Mouse (Mus musculus) liver, adult 2 months (tissue): ENCODE results near the gene Myl3. TPM values are rescaled to one million over a fixed set of nuclear protein-coding genes. Genes with fewer than 3 reads are reported as not detected.

Experiments
- DNase-seq: peaks from one replicate; pipeline ENCODE4 v3.0.0-alpha.2; 2011; ENCODE audit warnings: low read depth, low spot score; ENCODE audit errors: extremely low read depth
- H3K27ac ChIP-seq: fragments of 200-500 bp; replicated peaks from 2 replicates; pipeline ENCODE4 v1.5.1; 2012; ENCODE audit warnings: low read depth, mild to moderate bottlenecking, control low read depth, inconsistent platforms, low read length; ENCODE audit not compliant: insufficient read depth
- H3K27me3 ChIP-seq: fragments of 200-500 bp; 2 replicates; pipeline ENCODE4 v1.6.1; 2012; ENCODE audit warnings: mild to moderate bottlenecking, moderate library complexity, low read length, inconsistent platforms; ENCODE audit not compliant: control insufficient read depth, insufficient read depth
- H3K36me3 ChIP-seq: fragments of 200-500 bp; 2 replicates; pipeline ENCODE4 v1.6.1; 2012; ENCODE audit warnings: low read length, inconsistent platforms; ENCODE audit not compliant: control insufficient read depth, insufficient read depth
- H3K4me1 ChIP-seq: fragments of 200-500 bp; 2 replicates; pipeline ENCODE4 v1.6.1; 2011; ENCODE audit warnings: low read length; ENCODE audit not compliant: control insufficient read depth, insufficient read depth
- H3K4me3 ChIP-seq: fragments of 200-500 bp; 2 replicates; pipeline ENCODE4 v1.5.1; 2011; ENCODE audit warnings: low read depth, mild to moderate bottlenecking, control low read depth, low read length, moderate library complexity; ENCODE audit not compliant: insufficient read depth
- H3K79me2 ChIP-seq: fragments of 200-500 bp; 2 replicates; pipeline ENCODE4 v1.6.1; 2012; ENCODE audit warnings: inconsistent platforms, mild to moderate bottlenecking, low read length, moderate library complexity; ENCODE audit not compliant: control insufficient read depth, insufficient read depth
- H3K9ac ChIP-seq: fragments of 200-500 bp; 2 replicates; pipeline ENCODE4 v1.6.1; 2012; ENCODE audit warnings: low read depth, mild to moderate bottlenecking, control low read depth, inconsistent platforms, low read length
- CTCF ChIP-seq: fragments of 200-500 bp; IDR thresholded peaks from 2 replicates; pipeline ENCODE4 v1.5.1; 2011; ENCODE audit warnings: low read depth, low read length, control low read depth
- POLR2A ChIP-seq: fragments of 200-500 bp; IDR thresholded peaks from 2 replicates; pipeline ENCODE4 v1.6.1; 2011; ENCODE audit warnings: low read length, control low read depth; ENCODE audit not compliant: insufficient read depth; ENCODE audit errors: extremely low read depth
- WGBS: fragments of 180-500 bp; shearing (Covaris S2); methylation state at CpG from one replicate; pipeline ENCODE4 v1.1.7; 2018; 5-methylcytosine and 5-hydroxymethylcytosine counted together
- polyA plus RNA-seq: library from polyadenylated mRNA; depleted of rRNA; stranded (reverse); fragments of >200 nt; gene quantifications from 2 replicates; pipeline ENCODE4 v1.2.3, GENCODE M21; 2012; rRNA removed
- total RNA-seq: library from RNA; depleted of rRNA; stranded (reverse); fragments of >200 nt; gene quantifications from 2 replicates; pipeline ENCODE4 v1.2.3, GENCODE M21; 2014; rRNA removed

The Myl3 gene
- total RNA-seq, result 0.55 and 0.94 TPM in 2 replicates
- 0.25 TPM in 1 of 2 replicates, not detected in the other for polyA plus RNA-seq

DNA sequence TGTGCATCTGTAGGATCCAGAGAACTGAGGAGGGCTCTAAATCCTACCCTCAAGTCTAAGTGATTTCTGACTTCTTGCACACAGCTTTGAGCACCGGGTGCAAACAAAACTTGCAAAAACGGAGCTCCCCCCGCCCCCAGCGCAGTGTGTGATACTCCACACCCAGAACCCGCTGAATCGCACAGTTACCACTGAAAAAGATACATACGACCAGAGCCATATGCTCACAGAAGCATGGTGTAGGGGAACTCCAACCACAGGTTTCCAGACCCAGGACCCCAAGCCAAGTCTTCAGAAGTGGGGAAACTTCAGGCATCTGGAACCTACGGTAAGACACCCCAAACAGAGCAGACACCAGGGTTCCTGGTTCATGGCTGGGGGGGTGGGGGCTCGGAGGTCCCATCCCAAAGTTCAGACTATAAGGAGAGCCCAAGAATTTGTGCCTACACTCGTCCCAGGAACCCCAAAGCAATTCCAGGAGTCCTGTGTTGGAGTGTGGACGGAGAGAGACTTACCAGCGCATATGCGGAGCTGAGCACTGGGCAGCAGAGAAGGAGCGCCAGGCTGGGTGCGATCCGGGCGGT is at the start of gene Myl3:
TSS of gene Myl3 (plus strand) at position 151 of the 584 bp plus-strand sequence.
- DNase-seq, result no peak

DNA sequence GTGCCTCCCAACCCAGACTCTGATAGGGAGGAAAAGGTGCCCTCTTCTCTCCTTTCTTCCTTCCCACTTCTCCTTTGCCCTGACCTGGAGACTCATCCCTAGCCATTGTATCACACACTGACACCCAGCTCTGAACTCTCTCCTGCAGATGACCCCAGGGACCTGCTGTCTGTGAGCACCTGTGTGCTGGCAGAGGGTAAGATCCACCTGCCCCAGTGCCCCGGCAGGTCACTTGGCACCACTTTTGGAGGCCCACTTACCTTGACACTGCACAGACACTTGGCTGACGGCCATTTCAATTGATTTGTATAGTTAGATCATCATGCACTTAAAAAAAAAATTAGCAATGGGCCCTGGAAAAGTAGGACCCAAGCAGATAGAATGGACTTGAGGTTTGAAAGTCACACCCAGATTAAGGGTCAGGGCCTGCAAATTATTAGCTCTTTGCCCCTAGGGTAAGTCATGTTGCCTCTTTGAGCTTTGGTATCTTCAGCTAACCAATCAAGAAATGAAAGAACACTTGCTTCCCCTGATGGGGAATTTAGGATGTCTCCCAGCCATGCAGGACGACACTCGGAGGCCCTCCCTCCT is 46.4 kb upstream of the Myl3 start:
- Histone ChIP-seq H3K27ac (no peak overlapping the region), H3K79me2 (peaks cover 10% of the 10 kb centered on the region; the same call in 1 of the 2 replicates), H3K4me3 (no peak overlapping the region), H3K9ac (no peak overlapping the region), H3K4me1 (peaks cover 17% of the 10 kb centered on the region), H3K27me3 (no peaks in the 10 kb centered on the region), H3K36me3 (no peaks in the 10 kb centered on the region)
- peak; percentile 97 for DNase-seq
- WGBS, result 26% methylated on average over 4 of the region's 4 CpGs
- TF ChIP-seq CTCF, result no peak
- TF ChIP-seq POLR2A, result no peak

More for the DNA sequence above, at the start of gene Myl3:
- Histone ChIP-seq H3K9ac (peak within 1 kb of the TSS; percentile 11; the same call in 1 of the 2 replicates), H3K79me2 (no peaks in the 10 kb centered on the region), H3K4me3 (peak within 1 kb of the TSS; percentile 48), H3K27me3 (peaks cover 14% of the 10 kb centered on the region), H3K36me3 (no peaks in the 10 kb centered on the region), H3K4me1 (no peaks in the 10 kb centered on the region), H3K27ac (no peak within 1 kb of the TSS; the same call in 1 of the 2 replicates)
- 13% methylated on average over 16 of the region's 17 CpGs for WGBS
- TF ChIP-seq CTCF, result no peak
- no peak for TF ChIP-seq POLR2A

DNA sequence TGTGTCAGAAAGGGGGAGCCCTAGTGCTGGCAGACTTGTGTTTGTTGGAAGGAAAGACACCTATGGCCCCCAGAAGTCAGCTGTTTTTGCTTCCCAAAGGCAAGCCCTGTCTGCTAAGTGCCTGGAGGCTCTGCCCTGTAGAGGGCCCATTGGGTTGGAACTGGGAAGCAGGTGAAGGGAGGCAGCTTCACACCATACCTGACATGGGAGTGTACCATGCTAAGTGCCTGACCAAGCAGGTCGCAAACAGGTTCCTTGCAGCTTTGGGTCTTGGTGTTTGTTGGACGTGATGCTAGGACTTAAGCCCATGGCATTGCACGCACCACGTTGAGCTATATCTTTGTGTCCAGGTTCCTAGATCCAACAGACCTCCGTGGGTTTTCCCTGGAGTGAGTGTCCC is 45.2 kb upstream of the Myl3 start:
- Histone ChIP-seq H3K79me2 (peaks cover 5% of the 10 kb centered on the region; the same call in 1 of the 2 replicates), H3K27ac (no peak overlapping the region), H3K36me3 (no peaks in the 10 kb centered on the region), H3K4me3 (no peak overlapping the region), H3K27me3 (no peaks in the 10 kb centered on the region), H3K9ac (no peak overlapping the region), H3K4me1 (peaks cover 14% of the 10 kb centered on the region)
- WGBS, result 97% methylated on average over 5 of the region's 5 CpGs
- DNase-seq, result no peak
- TF ChIP-seq CTCF (no peak), POLR2A (no peak)

- DNase-seq, result no peak
- TF ChIP-seq CTCF, result no peak
- no peak overlapping the region for H3K4me3 ChIP-seq
- peaks cover 17% of the 10 kb centered on the region for H3K4me1 ChIP-seq
- 92% methylated on average over 3 of the region's 3 CpGs for WGBS
- H3K36me3 ChIP-seq, result no peaks in the 10 kb centered on the region
- no peak overlapping the region for H3K27ac ChIP-seq
- H3K27me3 ChIP-seq, result no peaks in the 10 kb centered on the region
- no peak overlapping the region for H3K9ac ChIP-seq
- H3K79me2 ChIP-seq, result peaks cover 5% of the 10 kb centered on the region; the same call in 1 of the 2 replicates
Measured at GRCm38 (mm10) chr9:110697465-110697864, 44.2 kb upstream of the Myl3 start.

DNA sequence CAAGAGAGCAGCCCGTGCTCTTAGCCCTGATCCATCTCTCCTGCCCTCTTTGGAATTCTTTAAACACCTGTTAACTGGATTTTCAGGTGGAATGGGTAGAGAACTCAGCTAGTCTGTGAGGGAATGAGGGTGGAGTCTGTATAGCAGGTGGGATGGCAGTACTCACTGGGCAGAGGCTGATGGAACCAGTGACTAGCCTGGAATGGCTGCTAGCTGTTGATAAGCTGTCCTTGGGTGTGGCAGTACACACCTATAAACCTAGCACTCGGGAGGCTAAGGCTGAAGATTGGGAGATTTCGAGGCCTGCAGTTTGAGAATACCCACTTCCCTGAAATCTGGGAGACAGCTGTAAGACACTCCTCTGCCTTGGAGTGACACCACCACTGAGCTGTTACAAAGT is 42.1 kb upstream of the Myl3 start:
- Histone ChIP-seq H3K4me1 (peaks cover 31% of the 10 kb centered on the region), H3K27me3 (no peaks in the 10 kb centered on the region), H3K4me3 (no peak overlapping the region), H3K27ac (no peak overlapping the region), H3K79me2 (peaks cover 5% of the 10 kb centered on the region; the same call in 1 of the 2 replicates), H3K36me3 (no peaks in the 10 kb centered on the region), H3K9ac (no peak overlapping the region)
- 99% methylated on average over 3 of the region's 3 CpGs for WGBS
- TF ChIP-seq POLR2A, result no peak
- no peak for DNase-seq
